Mouse (Mus musculus): ENCODE results near the gene Rnf169. TPM values are rescaled to one million over a fixed set of nuclear protein-coding genes. Genes with fewer than 3 reads are reported as not detected.
A peak's percentile ranks its signal among the peaks of the same experiment; 100 is the strongest.
"Not testable (repeated sequence)": the region's sequence is repeated elsewhere in the genome, so short reads cannot be mapped to it uniquely, and the experiment has no call there.

The Rnf169 gene
- total RNA-seq, 2 experiments from 2014 or later, result 7.8 to 10.4 TPM

GRCm38 (mm10) chr7:99957226-99957965 lies 22.9 kb downstream of the Rnf169 start:
- no peak for ATAC-seq (replicated peaks; ENCODE audit: low FRiP score, low TSS enrichment, poor library complexity, severe bottlenecking)

GRCm38 (mm10) chr7:99956095-99956494 lies 24.2 kb downstream of the Rnf169 start:
- no peak for ATAC-seq (replicated peaks; ENCODE audit: low FRiP score, low TSS enrichment, poor library complexity, severe bottlenecking)

GRCm38 (mm10) chr7:99954212-99954611 lies 26.0 kb downstream of the Rnf169 start:
- ATAC-seq (replicated peaks; ENCODE audit: low FRiP score, low TSS enrichment, poor library complexity, severe bottlenecking), result no peak

- no peak for ATAC-seq (replicated peaks; ENCODE audit: low FRiP score, low TSS enrichment, poor library complexity, severe bottlenecking)
Observed at GRCm38 (mm10) chr7:99953442-99954098, 26.7 kb downstream of the Rnf169 start.

- no peak for ATAC-seq (replicated peaks; ENCODE audit: low FRiP score, low TSS enrichment, poor library complexity, severe bottlenecking)
Observed at GRCm38 (mm10) chr7:99947329-99947728, 32.9 kb downstream of the Rnf169 start.

- ATAC-seq (replicated peaks; ENCODE audit: low FRiP score, low TSS enrichment, poor library complexity, severe bottlenecking), result no peak
Observed at GRCm38 (mm10) chr7:99946356-99946755, 33.9 kb downstream of the Rnf169 start.

- ATAC-seq (replicated peaks; ENCODE audit: low FRiP score, low TSS enrichment, poor library complexity, severe bottlenecking), result no peak
Observed at GRCm38 (mm10) chr7:99945939-99946338, 34.3 kb downstream of the Rnf169 start.

- not testable (repeated sequence) for ATAC-seq (replicated peaks; ENCODE audit: low FRiP score, low TSS enrichment, poor library complexity, severe bottlenecking)
Observed at GRCm38 (mm10) chr7:99945012-99945411, 35.2 kb downstream of the Rnf169 start.

GRCm38 (mm10) chr7:99944520-99944919 lies 35.7 kb downstream of the Rnf169 start:
- ATAC-seq (replicated peaks; ENCODE audit: low FRiP score, low TSS enrichment, poor library complexity, severe bottlenecking), result no peak

- ATAC-seq (replicated peaks; ENCODE audit: low FRiP score, low TSS enrichment, poor library complexity, severe bottlenecking), result no peak
Observed at GRCm38 (mm10) chr7:99940669-99941068, 39.6 kb downstream of the Rnf169 start.

- no peak for ATAC-seq (replicated peaks; ENCODE audit: low FRiP score, low TSS enrichment, poor library complexity, severe bottlenecking)
Observed at GRCm38 (mm10) chr7:99935758-99936157, 44.5 kb downstream of the Rnf169 start.

GRCm38 (mm10) chr7:99926916-99927714 lies 53.1 kb downstream of the Rnf169 start:
- no peak for ATAC-seq (replicated peaks; ENCODE audit: low FRiP score, low TSS enrichment, poor library complexity, severe bottlenecking)

- ATAC-seq (replicated peaks; ENCODE audit: low FRiP score, low TSS enrichment, poor library complexity, severe bottlenecking), result no peak
Observed at GRCm38 (mm10) chr7:99920416-99920815, 59.8 kb downstream of the Rnf169 start.

GRCm38 (mm10) chr7:99919971-99920370 lies 60.3 kb downstream of the Rnf169 start:
- no peak for ATAC-seq (replicated peaks; ENCODE audit: low FRiP score, low TSS enrichment, poor library complexity, severe bottlenecking)

- ATAC-seq (replicated peaks; ENCODE audit: low FRiP score, low TSS enrichment, poor library complexity, severe bottlenecking), result no peak
Observed at GRCm38 (mm10) chr7:99919164-99919563, 61.1 kb downstream of the Rnf169 start.

- ATAC-seq (replicated peaks; ENCODE audit: low FRiP score, low TSS enrichment, poor library complexity, severe bottlenecking), result peak; percentile 42; the same call in 1 of the 2 replicates
Observed at GRCm38 (mm10) chr7:99917320-99917844, 62.9 kb downstream of the Rnf169 start.

GRCm38 (mm10) chr7:99916741-99917319 lies 63.4 kb downstream of the Rnf169 start:
- ATAC-seq (replicated peaks; ENCODE audit: low FRiP score, low TSS enrichment, poor library complexity, severe bottlenecking), result peak; percentile 19; the same call in 1 of the 2 replicates

GRCm38 (mm10) chr7:99915511-99915910 lies 64.7 kb downstream of the Rnf169 start:
- no peak for ATAC-seq (replicated peaks; ENCODE audit: low FRiP score, low TSS enrichment, poor library complexity, severe bottlenecking)

- no peak for ATAC-seq (replicated peaks; ENCODE audit: low FRiP score, low TSS enrichment, poor library complexity, severe bottlenecking)
Observed at GRCm38 (mm10) chr7:99914316-99914715, 65.9 kb downstream of the Rnf169 start.

- no peak for ATAC-seq (replicated peaks; ENCODE audit: low FRiP score, low TSS enrichment, poor library complexity, severe bottlenecking)
Observed at GRCm38 (mm10) chr7:99911038-99911437, 69.2 kb downstream of the Rnf169 start.
